Mouse (Mus musculus) embryonic facial prominence, embryonic 15.5 days (tissue): ENCODE measurements at regions not wholly inside any gene's neighbourhood (a gene's known extent, or its start where the extent isn't known, plus 50 kb on each side); places are given as distances from the start of the nearest gene placed in this dataset.

Experiments used
- ATAC-seq: fragments of 200-750 bp; cut with Nextera tagmentation; 2 replicates; pipeline ENCODE4 v1.8.0; 2017; ENCODE audit warnings: low read depth, moderate TSS enrichment; ENCODE audit not compliant: insufficient number of reproducible peaks, low FRiP score, low TSS enrichment
- H3K27ac ChIP-seq: fragments of 300-500 bp; sonication (generic); replicated peaks from 2 replicates; pipeline ENCODE4 v1.5.1; 2015; ENCODE audit warnings: mild to moderate bottlenecking, inconsistent platforms
- H3K27me3 ChIP-seq: fragments of 300-500 bp; sonication (generic); 2 replicates; pipeline ENCODE4 v1.6.1; 2015; ENCODE audit warnings: inconsistent platforms
- H3K36me3 ChIP-seq: fragments of 300-500 bp; sonication (generic); 2 replicates; pipeline ENCODE4 v1.6.1; 2015; ENCODE audit warnings: mild to moderate bottlenecking, inconsistent platforms
- H3K4me1 ChIP-seq: fragments of 300-500 bp; sonication (generic); 2 replicates; pipeline ENCODE4 v1.6.1; 2015; ENCODE audit warnings: inconsistent platforms
- H3K4me2 ChIP-seq: fragments of 300-500 bp; sonication (generic); replicated peaks from 2 replicates; pipeline ENCODE4 v1.6.1; 2015; ENCODE audit warnings: mild to moderate bottlenecking, inconsistent platforms
- H3K4me3 ChIP-seq: fragments of 300-500 bp; sonication (generic); replicated peaks from 2 replicates; pipeline ENCODE4 v1.5.1; 2015; ENCODE audit warnings: mild to moderate bottlenecking, inconsistent platforms
- H3K9ac ChIP-seq: fragments of 300-500 bp; sonication (generic); 2 replicates; pipeline ENCODE4 v1.6.1; 2015; ENCODE audit warnings: inconsistent platforms
- H3K9me3 ChIP-seq: fragments of 300-500 bp; sonication (generic); replicated peaks from 2 replicates; pipeline ENCODE4 v1.6.1; 2016; ENCODE audit warnings: inconsistent platforms
- WGBS: fragments of 180-500 bp; shearing (Covaris S2); methylation state at CpG from one replicate; pipeline ENCODE4 v1.1.7; 2015; 5-methylcytosine and 5-hydroxymethylcytosine counted together

GRCm38 (mm10) chr3:9916538-9917106 lies 171.3 kb upstream of the Gm9833 start:
- Histone ChIP-seq H3K4me3 (no peak overlapping the region), H3K4me2 (no peak overlapping the region), H3K36me3 (no peaks in the 10 kb centered on the region), H3K4me1 (no peaks in the 10 kb centered on the region), H3K9me3 (no peaks in the 10 kb centered on the region), H3K27ac (no peak overlapping the region), H3K9ac (no peak overlapping the region), H3K27me3 (no peaks in the 10 kb centered on the region)
- ATAC-seq: no peak
- 68% methylated on average over 7 of the region's 7 CpGs for WGBS

DNA sequence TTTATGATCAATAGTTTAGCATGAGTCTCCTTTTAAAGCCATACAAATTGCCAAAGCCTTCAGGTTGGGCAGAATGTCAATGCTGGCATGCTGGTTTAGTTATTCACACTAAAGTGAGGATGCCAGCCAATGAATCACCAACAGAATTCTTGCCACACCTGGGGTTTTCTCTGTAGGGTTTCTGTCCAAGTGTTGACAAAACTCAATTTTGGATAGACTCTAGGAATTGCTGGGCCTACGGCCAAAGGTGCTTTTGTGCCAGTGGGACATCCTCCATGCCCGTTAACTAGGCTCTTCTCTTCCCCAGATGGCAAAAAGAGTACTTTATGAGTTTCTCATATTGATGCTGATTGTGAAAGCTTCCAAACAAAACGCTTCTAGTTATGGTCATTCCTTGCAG lies 167.6 kb upstream of the Gm9833 start:
- ATAC-seq: no peak

DNA sequence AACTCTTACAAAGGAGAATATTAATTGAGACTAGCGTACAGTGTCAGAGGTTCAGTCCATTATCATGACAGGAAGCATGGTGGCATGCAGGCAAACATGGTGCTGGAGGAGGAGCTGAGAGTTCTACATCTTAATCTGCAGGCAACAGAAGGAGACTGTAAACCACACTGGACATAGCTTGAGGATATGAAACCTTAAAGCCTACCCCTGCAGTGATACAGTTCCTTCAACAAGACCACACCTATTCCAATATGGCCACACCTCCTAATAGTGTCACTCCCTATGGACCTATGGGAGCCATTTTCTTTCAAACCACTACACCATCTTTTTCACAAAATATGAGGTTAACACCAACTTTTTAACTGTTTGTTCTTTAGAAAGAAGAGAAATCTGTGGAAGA lies 166.2 kb upstream of the Gm9833 start:
- Histone ChIP-seq H3K4me1 (no peaks in the 10 kb centered on the region), H3K36me3 (no peaks in the 10 kb centered on the region), H3K9me3 (no peaks in the 10 kb centered on the region), H3K27ac (no peak overlapping the region), H3K27me3 (no peaks in the 10 kb centered on the region), H3K4me2 (no peak overlapping the region), H3K9ac (no peak overlapping the region), H3K4me3 (no peak overlapping the region)
- no peak for ATAC-seq
- WGBS: 90% methylated on average over 1 of the region's 1 CpGs

More for the DNA sequence above, 167.6 kb upstream of the Gm9833 start:
- Histone ChIP-seq H3K9me3 (no peaks in the 10 kb centered on the region), H3K4me1 (no peaks in the 10 kb centered on the region), H3K9ac (no peak overlapping the region), H3K4me2 (no peak overlapping the region), H3K27ac (no peak overlapping the region), H3K36me3 (no peaks in the 10 kb centered on the region), H3K4me3 (no peak overlapping the region), H3K27me3 (no peaks in the 10 kb centered on the region)
- 78% methylated on average over 3 of the region's 3 CpGs for WGBS

DNA sequence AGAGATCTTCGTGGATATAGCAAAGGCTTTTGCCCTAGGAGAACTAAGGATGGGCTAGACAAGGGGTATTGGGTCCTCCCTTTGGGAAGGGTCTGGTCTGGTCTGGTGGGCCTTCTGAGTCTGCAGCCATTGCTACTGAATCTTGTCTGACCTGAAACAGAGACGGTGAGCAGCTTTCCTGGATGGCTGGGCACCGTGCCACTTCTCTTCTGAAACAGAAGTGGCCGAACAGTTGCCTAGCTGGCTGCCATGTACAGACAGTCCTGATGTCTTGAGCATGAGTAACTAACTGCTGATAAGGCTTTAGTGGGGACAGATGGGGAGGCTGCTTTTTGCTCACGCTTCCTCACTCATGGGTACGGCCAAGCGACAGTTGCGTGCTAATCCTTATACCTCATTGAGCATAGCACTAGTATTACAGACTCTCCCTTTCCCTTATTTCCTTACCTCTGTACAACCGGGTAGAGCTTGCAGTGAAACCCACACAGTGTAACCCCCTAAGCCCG lies 165.3 kb upstream of the Gm9833 start:
- no peak for ATAC-seq
- Histone ChIP-seq H3K4me2 (no peak overlapping the region), H3K27me3 (no peaks in the 10 kb centered on the region), H3K9me3 (no peaks in the 10 kb centered on the region), H3K4me3 (no peak overlapping the region), H3K4me1 (no peaks in the 10 kb centered on the region), H3K27ac (no peak overlapping the region), H3K9ac (no peak overlapping the region), H3K36me3 (no peaks in the 10 kb centered on the region)
- WGBS: 88% methylated on average over 10 of the region's 10 CpGs

GRCm38 (mm10) chr3:9924630-9925029 lies 163.3 kb upstream of the Gm9833 start:
- no peak overlapping the region for H3K27ac ChIP-seq
- no peak for ATAC-seq
- no peaks in the 10 kb centered on the region for H3K4me1 ChIP-seq
- no peaks in the 10 kb centered on the region for H3K36me3 ChIP-seq
- H3K4me2 ChIP-seq: no peak overlapping the region
- no peaks in the 10 kb centered on the region for H3K9me3 ChIP-seq
- H3K9ac ChIP-seq: no peak overlapping the region
- 100% methylated on average over 1 of the region's 1 CpGs for WGBS
- no peaks in the 10 kb centered on the region for H3K27me3 ChIP-seq
- no peak overlapping the region for H3K4me3 ChIP-seq

GRCm38 (mm10) chr3:9936853-9937441 lies 151.0 kb upstream of the Gm9833 start:
- H3K9me3 ChIP-seq: no peaks in the 10 kb centered on the region
- WGBS: 69% methylated on average over 8 of the region's 8 CpGs
- H3K4me1 ChIP-seq: no peaks in the 10 kb centered on the region
- H3K27ac ChIP-seq: no peak overlapping the region
- no peak overlapping the region for H3K4me3 ChIP-seq
- no peak overlapping the region for H3K4me2 ChIP-seq
- ATAC-seq: no peak
- no peak overlapping the region for H3K9ac ChIP-seq
- H3K27me3 ChIP-seq: no peaks in the 10 kb centered on the region
- no peaks in the 10 kb centered on the region for H3K36me3 ChIP-seq

DNA sequence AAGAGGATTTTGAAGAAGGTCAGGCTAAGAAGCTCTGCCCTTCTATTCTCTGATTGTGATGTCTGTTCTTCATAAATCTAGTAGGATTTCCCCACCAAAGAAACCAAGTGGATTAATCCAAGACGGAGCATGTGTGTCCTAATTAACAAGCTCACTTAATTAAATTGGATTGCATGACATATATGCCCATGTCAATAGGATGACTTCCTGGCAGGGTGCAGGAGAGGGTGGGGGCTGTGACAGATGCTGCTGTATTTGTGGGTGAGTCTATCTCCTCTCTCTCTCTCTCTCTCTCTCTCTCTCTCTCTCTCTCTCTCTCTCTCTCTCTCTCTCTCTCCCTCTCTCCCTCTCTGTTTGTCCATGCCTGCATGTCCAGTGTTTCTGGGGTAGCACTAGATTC lies 149.3 kb upstream of the Gm9833 start:
- H3K27ac ChIP-seq: no peak overlapping the region
- WGBS: 65% methylated on average over 1 of the region's 1 CpGs
- H3K27me3 ChIP-seq: no peaks in the 10 kb centered on the region
- H3K36me3 ChIP-seq: no peaks in the 10 kb centered on the region
- H3K4me3 ChIP-seq: no peak overlapping the region
- no peak overlapping the region for H3K9ac ChIP-seq
- no peak for ATAC-seq
- no peak overlapping the region for H3K4me2 ChIP-seq
- H3K4me1 ChIP-seq: no peaks in the 10 kb centered on the region
- H3K9me3 ChIP-seq: no peaks in the 10 kb centered on the region

GRCm38 (mm10) chr3:9942631-9943030 lies 145.3 kb upstream of the Gm9833 start:
- 91% methylated on average over 5 of the region's 5 CpGs for WGBS
- no peaks in the 10 kb centered on the region for H3K36me3 ChIP-seq
- H3K9ac ChIP-seq: no peak overlapping the region
- H3K4me1 ChIP-seq: no peaks in the 10 kb centered on the region
- no peaks in the 10 kb centered on the region for H3K27me3 ChIP-seq
- no peak overlapping the region for H3K27ac ChIP-seq
- no peaks in the 10 kb centered on the region for H3K9me3 ChIP-seq
- ATAC-seq: no peak
- H3K4me3 ChIP-seq: no peak overlapping the region
- H3K4me2 ChIP-seq: no peak overlapping the region

DNA sequence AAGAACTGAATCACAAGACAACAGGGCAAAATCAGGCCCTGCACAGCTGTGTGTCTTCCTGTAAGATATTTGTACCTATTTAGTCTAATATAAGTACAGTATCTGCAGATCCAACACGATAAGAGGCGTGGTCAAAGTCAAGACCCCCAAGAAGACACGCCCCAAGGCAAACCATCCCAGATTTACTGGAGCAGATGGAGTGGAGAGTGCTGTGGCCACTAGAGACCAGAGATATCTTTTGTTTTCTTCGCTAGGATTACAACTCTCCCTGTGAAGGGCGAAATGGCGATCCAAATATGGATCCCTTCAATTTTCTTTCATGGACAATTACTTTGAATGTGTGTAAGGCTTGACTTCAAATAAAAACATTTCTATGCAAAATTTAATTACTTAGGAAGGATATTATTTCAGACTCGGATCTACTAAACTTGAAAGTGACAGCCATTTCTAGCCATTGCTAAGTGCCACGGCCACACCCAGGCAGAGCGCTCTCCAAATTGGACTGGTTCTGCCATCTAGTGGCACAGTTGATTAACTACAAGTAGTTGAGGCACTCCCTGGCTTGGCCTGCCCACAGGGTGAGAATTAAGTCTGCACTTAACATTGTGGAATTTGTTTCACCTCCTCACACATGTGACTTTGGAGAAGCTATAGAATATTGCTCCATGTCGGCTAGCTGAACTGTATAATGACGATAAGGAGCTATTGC lies 140.4 kb upstream of the Gm9833 start:
- Histone ChIP-seq H3K9me3 (no peaks in the 10 kb centered on the region), H3K4me1 (no peaks in the 10 kb centered on the region), H3K4me2 (no peak overlapping the region; the same call in 1 of the 2 replicates), H3K27ac (no peak overlapping the region), H3K9ac (no peak overlapping the region), H3K4me3 (no peak overlapping the region), H3K36me3 (no peaks in the 10 kb centered on the region), H3K27me3 (no peaks in the 10 kb centered on the region)
- ATAC-seq: peak; percentile 79; the same call in 1 of the 2 replicates
- 54% methylated on average over 11 of the region's 11 CpGs for WGBS

GRCm38 (mm10) chr3:9948114-9948513 lies 139.8 kb upstream of the Gm9833 start:
- Histone ChIP-seq H3K4me1 (no peaks in the 10 kb centered on the region), H3K27me3 (no peaks in the 10 kb centered on the region), H3K4me3 (no peak overlapping the region), H3K9ac (no peak overlapping the region), H3K36me3 (no peaks in the 10 kb centered on the region), H3K27ac (no peak overlapping the region), H3K9me3 (no peaks in the 10 kb centered on the region), H3K4me2 (no peak overlapping the region)
- WGBS: 67% methylated on average over 7 of the region's 7 CpGs
- no peak for ATAC-seq

- no peak overlapping the region for H3K4me3 ChIP-seq
- no peak for ATAC-seq
- no peak overlapping the region for H3K9ac ChIP-seq
- H3K4me1 ChIP-seq: no peaks in the 10 kb centered on the region
- 82% methylated on average over 3 of the region's 3 CpGs for WGBS
- H3K36me3 ChIP-seq: no peaks in the 10 kb centered on the region
- no peaks in the 10 kb centered on the region for H3K27me3 ChIP-seq
- no peak overlapping the region for H3K4me2 ChIP-seq
- H3K9me3 ChIP-seq: no peaks in the 10 kb centered on the region
- H3K27ac ChIP-seq: no peak overlapping the region
Measured at GRCm38 (mm10) chr3:9957870-9958269, 130.0 kb upstream of the Gm9833 start.
